Mouse (Mus musculus) adrenal gland, postnatal 4 days (tissue): ENCODE measurements around the gene Dnm3. TPM values are rescaled to one million over a fixed set of nuclear protein-coding genes. Genes with fewer than 3 reads are reported as not detected.

ENCODE experiments used
- DNase-seq, 2 experiments: peaks; one replicate each; pipeline ENCODE4 v3.0.0; 2021 to 2022; ENCODE audit warnings: low spot score in 2 of 2, mixed read lengths in 2 of 2
- total RNA-seq, 2 experiments: library from RNA; stranded (reverse); gene quantifications; 2 replicates each; pipeline ENCODE4 v1.2.3; 2021

Gene Dnm3
- total RNA-seq, 2 experiments from 2014 or later = 14.1 to 15.6 TPM

GRCm38 (mm10) chr1:162163687-162164484 is 313.9 kb downstream of the Dnm3 start:
- no peak for DNase-seq

- DNase-seq = no peak
These were observed 315.2 kb downstream of the Dnm3 start for GRCm38 (mm10) chr1:162162677-162163076.

- DNase-seq = no peak
These were observed 315.6 kb downstream of the Dnm3 start for GRCm38 (mm10) chr1:162162249-162162648.

GRCm38 (mm10) chr1:162160718-162161117 is 317.1 kb downstream of the Dnm3 start:
- DNase-seq = no peak

GRCm38 (mm10) chr1:162158486-162158885 is 319.3 kb downstream of the Dnm3 start:
- DNase-seq = no peak

GRCm38 (mm10) chr1:162157659-162158058 is 320.2 kb downstream of the Dnm3 start:
- no peak for DNase-seq

- no peak for DNase-seq
These were observed 321.0 kb downstream of the Dnm3 start for GRCm38 (mm10) chr1:162156873-162157272.

GRCm38 (mm10) chr1:162155546-162155945 is 322.3 kb downstream of the Dnm3 start:
- DNase-seq = no peak

GRCm38 (mm10) chr1:162153118-162153517 is 324.7 kb downstream of the Dnm3 start:
- no peak for DNase-seq

GRCm38 (mm10) chr1:162149730-162150129 is 328.1 kb downstream of the Dnm3 start:
- DNase-seq = no peak

GRCm38 (mm10) chr1:162147554-162147953 is 330.3 kb downstream of the Dnm3 start:
- no peak for DNase-seq

GRCm38 (mm10) chr1:162145748-162146147 is 332.1 kb downstream of the Dnm3 start:
- DNase-seq = no peak

GRCm38 (mm10) chr1:162144992-162145391 is 332.8 kb downstream of the Dnm3 start:
- no peak for DNase-seq

- no peak for DNase-seq
These were observed 333.6 kb downstream of the Dnm3 start for GRCm38 (mm10) chr1:162143974-162144912.

GRCm38 (mm10) chr1:162142285-162142684 is 335.5 kb downstream of the Dnm3 start:
- DNase-seq = no peak

GRCm38 (mm10) chr1:162136328-162136727 is 341.5 kb downstream of the Dnm3 start:
- no peak for DNase-seq

- no peak for DNase-seq
These were observed 342.2 kb downstream of the Dnm3 start for GRCm38 (mm10) chr1:162135451-162136213.

GRCm38 (mm10) chr1:162134651-162135066 is 343.2 kb downstream of the Dnm3 start:
- no peak for DNase-seq

- no peak for DNase-seq
These were observed 344.8 kb downstream of the Dnm3 start for GRCm38 (mm10) chr1:162132908-162133641.
